Mouse (Mus musculus): ENCODE results near the gene Golga5. TPM values are rescaled to one million over a fixed set of nuclear protein-coding genes. Genes with fewer than 3 reads are reported as not detected.
A peak's percentile ranks its signal among the peaks of the same experiment; 100 is the strongest.

The Golga5 gene
- polyA plus RNA-seq, 1 experiment from 2014 or later, result 32.5 TPM

DNA sequence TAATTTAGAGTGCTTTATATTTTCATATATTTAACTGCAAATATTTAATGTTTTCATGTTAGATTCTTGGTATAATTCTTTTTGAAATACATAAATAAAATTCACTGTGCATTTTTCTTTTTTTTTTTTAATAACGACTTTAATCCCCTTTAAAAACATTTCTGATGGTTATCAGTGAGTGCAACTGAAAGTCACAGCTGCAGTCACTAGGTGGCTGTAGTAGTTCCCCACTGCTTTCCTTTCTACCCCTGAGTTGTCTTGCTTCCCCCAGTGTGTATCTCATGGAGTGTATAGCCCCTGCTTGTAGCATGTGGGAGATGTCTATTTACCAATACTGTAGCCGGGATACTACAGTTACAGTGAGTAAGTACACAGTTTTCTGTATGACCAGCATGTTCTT is 29.0 kb downstream of the Golga5 start:
- Histone ChIP-seq H3K4me3 (ENCODE audit: low read depth, low read length) (no peak overlapping the region), H3K9ac (ENCODE audit: low read length) (no peak overlapping the region), H3K27ac (ENCODE audit: low read depth, low read length) (no peak overlapping the region), H3K36me3 (ENCODE audit: control insufficient read depth, insufficient read depth, low read length) (no peaks in the 10 kb centered on the region; the same call in 1 of the 2 replicates), H3K9me3 (ENCODE audit: control insufficient read depth, low read length) (no peaks in the 10 kb centered on the region), H3K4me2 (ENCODE audit: low read depth, low read length, severe bottlenecking) (no peak overlapping the region), H3K27me3 (ENCODE audit: control insufficient read depth, insufficient read depth, low read length) (no peaks in the 10 kb centered on the region), H3K4me1 (replicated peaks; ENCODE audit: control insufficient read depth, insufficient read depth, low read length) (no peaks in the 10 kb centered on the region)
- DNase-seq (ENCODE audit: low spot score), result no peak
- no peak for ATAC-seq (replicated peaks; ENCODE audit: low FRiP score)
- WGBS, result 89% methylated on average over 2 of the region's 2 CpGs

GRCm38 (mm10) chr12:102498726-102499125 is 29.8 kb downstream of the Golga5 start:
- 69% methylated on average over 8 of the region's 8 CpGs for WGBS
- Histone ChIP-seq H3K4me2 (ENCODE audit: low read depth, low read length, severe bottlenecking) (no peak overlapping the region), H3K27me3 (ENCODE audit: control insufficient read depth, insufficient read depth, low read length) (no peaks in the 10 kb centered on the region), H3K27ac (ENCODE audit: low read depth, low read length) (no peak overlapping the region), H3K9me3 (ENCODE audit: control insufficient read depth, low read length) (no peaks in the 10 kb centered on the region), H3K9ac (ENCODE audit: low read length) (no peak overlapping the region), H3K36me3 (ENCODE audit: control insufficient read depth, insufficient read depth, low read length) (no peaks in the 10 kb centered on the region), H3K4me1 (replicated peaks; ENCODE audit: control insufficient read depth, insufficient read depth, low read length) (no peaks in the 10 kb centered on the region), H3K4me3 (ENCODE audit: low read depth, low read length) (no peak overlapping the region)
- no peak for ATAC-seq (replicated peaks; ENCODE audit: low FRiP score)
- no peak for DNase-seq (ENCODE audit: low spot score)

GRCm38 (mm10) chr12:102499210-102499609 is 30.3 kb downstream of the Golga5 start:
- Histone ChIP-seq H3K27ac (ENCODE audit: low read depth, low read length) (no peak overlapping the region), H3K36me3 (ENCODE audit: control insufficient read depth, insufficient read depth, low read length) (no peaks in the 10 kb centered on the region), H3K4me3 (ENCODE audit: low read depth, low read length) (no peak overlapping the region), H3K27me3 (ENCODE audit: control insufficient read depth, insufficient read depth, low read length) (no peaks in the 10 kb centered on the region), H3K9me3 (ENCODE audit: control insufficient read depth, low read length) (no peaks in the 10 kb centered on the region), H3K4me1 (replicated peaks; ENCODE audit: control insufficient read depth, insufficient read depth, low read length) (no peaks in the 10 kb centered on the region), H3K4me2 (ENCODE audit: low read depth, low read length, severe bottlenecking) (no peak overlapping the region), H3K9ac (ENCODE audit: low read length) (no peak overlapping the region)
- DNase-seq (ENCODE audit: low spot score) (no peak), ATAC-seq (replicated peaks; ENCODE audit: low FRiP score) (no peak)
- 91% methylated on average over 5 of the region's 5 CpGs for WGBS

DNA sequence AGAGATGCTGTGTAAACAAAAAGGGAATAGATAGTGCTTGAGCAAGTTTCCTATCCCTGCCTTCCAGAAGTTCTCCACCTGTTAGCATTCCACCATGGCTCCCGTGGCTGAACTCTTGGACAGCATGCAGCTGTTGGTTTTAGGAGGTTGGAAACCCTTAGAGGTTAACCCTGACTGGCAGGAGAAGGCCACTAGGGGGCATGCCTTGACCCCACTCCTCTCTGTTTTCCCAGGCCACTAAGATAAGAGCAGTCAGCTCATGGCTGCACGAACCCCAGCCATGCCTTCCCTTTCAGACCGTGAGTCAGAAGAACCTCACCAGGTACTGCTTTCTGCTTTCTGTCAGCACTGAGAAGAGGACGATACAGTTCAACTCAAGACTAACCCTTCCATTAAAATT is 30.8 kb downstream of the Golga5 start:
- ATAC-seq (replicated peaks; ENCODE audit: low FRiP score) (no peak), DNase-seq (ENCODE audit: low spot score) (no peak)
- 69% methylated on average over 4 of the region's 4 CpGs for WGBS

GRCm38 (mm10) chr12:102501038-102501437 is 32.1 kb downstream of the Golga5 start:
- H3K4me1 ChIP-seq (replicated peaks; ENCODE audit: control insufficient read depth, insufficient read depth, low read length), result no peaks in the 10 kb centered on the region
- WGBS, result 97% methylated on average over 2 of the region's 2 CpGs
- H3K9me3 ChIP-seq (ENCODE audit: control insufficient read depth, low read length), result no peaks in the 10 kb centered on the region
- DNase-seq (ENCODE audit: low spot score) (no peak), ATAC-seq (replicated peaks; ENCODE audit: low FRiP score) (no peak)
- H3K4me2 ChIP-seq (ENCODE audit: low read depth, low read length, severe bottlenecking), result no peak overlapping the region
- H3K36me3 ChIP-seq (ENCODE audit: control insufficient read depth, insufficient read depth, low read length), result no peaks in the 10 kb centered on the region
- H3K27me3 ChIP-seq (ENCODE audit: control insufficient read depth, insufficient read depth, low read length), result no peaks in the 10 kb centered on the region
- no peak overlapping the region for H3K4me3 ChIP-seq (ENCODE audit: low read depth, low read length)
- H3K9ac ChIP-seq (ENCODE audit: low read length), result no peak overlapping the region
- no peak overlapping the region for H3K27ac ChIP-seq (ENCODE audit: low read depth, low read length)

More for the DNA sequence above, 30.8 kb downstream of the Golga5 start:
- H3K4me1 ChIP-seq (replicated peaks; ENCODE audit: control insufficient read depth, insufficient read depth, low read length), result no peaks in the 10 kb centered on the region
- H3K9me3 ChIP-seq (ENCODE audit: control insufficient read depth, low read length), result no peaks in the 10 kb centered on the region
- H3K9ac ChIP-seq (ENCODE audit: low read length), result no peak overlapping the region
- no peak overlapping the region for H3K4me3 ChIP-seq (ENCODE audit: low read depth, low read length)
- H3K27me3 ChIP-seq (ENCODE audit: control insufficient read depth, insufficient read depth, low read length), result no peaks in the 10 kb centered on the region
- H3K4me2 ChIP-seq (ENCODE audit: low read depth, low read length, severe bottlenecking), result no peak overlapping the region
- no peak overlapping the region for H3K27ac ChIP-seq (ENCODE audit: low read depth, low read length)
- no peaks in the 10 kb centered on the region for H3K36me3 ChIP-seq (ENCODE audit: control insufficient read depth, insufficient read depth, low read length)

- DNase-seq (ENCODE audit: low spot score), result no peak
- H3K4me3 ChIP-seq (ENCODE audit: low read depth, low read length), result no peak overlapping the region
- H3K27me3 ChIP-seq (ENCODE audit: control insufficient read depth, insufficient read depth, low read length), result no peaks in the 10 kb centered on the region
- H3K4me1 ChIP-seq (replicated peaks; ENCODE audit: control insufficient read depth, insufficient read depth, low read length), result no peaks in the 10 kb centered on the region
- H3K36me3 ChIP-seq (ENCODE audit: control insufficient read depth, insufficient read depth, low read length), result no peaks in the 10 kb centered on the region
- WGBS, result 84% methylated on average over 8 of the region's 8 CpGs
- no peak overlapping the region for H3K27ac ChIP-seq (ENCODE audit: low read depth, low read length)
- no peak overlapping the region for H3K4me2 ChIP-seq (ENCODE audit: low read depth, low read length, severe bottlenecking)
- no peak overlapping the region for H3K9ac ChIP-seq (ENCODE audit: low read length)
- ATAC-seq (replicated peaks; ENCODE audit: low FRiP score), result no peak
- H3K9me3 ChIP-seq (ENCODE audit: control insufficient read depth, low read length), result no peaks in the 10 kb centered on the region
Observed at GRCm38 (mm10) chr12:102501848-102502595, 33.1 kb downstream of the Golga5 start.

DNA sequence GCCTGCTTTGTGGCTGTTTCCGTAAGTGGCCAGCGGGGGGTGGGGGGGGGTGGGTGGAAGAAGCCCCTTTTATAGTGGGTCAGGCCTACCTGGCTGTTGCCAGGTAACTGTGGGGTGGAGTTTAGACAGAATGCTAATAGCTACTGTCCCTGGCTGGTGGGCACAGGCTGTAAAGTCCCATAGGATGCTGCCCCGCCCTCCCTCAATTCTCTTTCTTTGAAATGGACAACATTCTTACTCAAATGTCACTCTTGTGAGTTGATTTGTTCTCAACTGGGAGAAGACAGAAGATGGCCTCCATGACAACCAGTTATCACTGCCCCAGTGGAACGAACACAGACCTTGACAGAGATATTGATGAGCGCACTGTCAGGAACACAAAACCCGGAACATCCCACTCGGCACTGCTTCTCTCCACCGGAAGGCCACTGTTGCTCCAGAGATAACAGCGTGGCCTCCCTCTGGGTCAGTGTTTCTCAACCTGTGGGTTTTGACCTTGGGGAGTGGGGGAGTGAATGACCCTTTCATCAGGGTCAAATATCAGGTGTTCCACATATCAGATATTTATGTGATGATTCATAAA is 36.3 kb downstream of the Golga5 start:
- Histone ChIP-seq H3K9ac (ENCODE audit: low read length) (no peak overlapping the region), H3K9me3 (ENCODE audit: control insufficient read depth, low read length) (no peaks in the 10 kb centered on the region), H3K4me2 (ENCODE audit: low read depth, low read length, severe bottlenecking) (no peak overlapping the region), H3K4me3 (ENCODE audit: low read depth, low read length) (no peak overlapping the region), H3K36me3 (ENCODE audit: control insufficient read depth, insufficient read depth, low read length) (no peaks in the 10 kb centered on the region), H3K27me3 (ENCODE audit: control insufficient read depth, insufficient read depth, low read length) (no peaks in the 10 kb centered on the region), H3K4me1 (replicated peaks; ENCODE audit: control insufficient read depth, insufficient read depth, low read length) (no peaks in the 10 kb centered on the region), H3K27ac (ENCODE audit: low read depth, low read length) (no peak overlapping the region)
- DNase-seq (ENCODE audit: low spot score) (no peak), ATAC-seq (replicated peaks; ENCODE audit: low FRiP score) (no peak)
- WGBS, result 78% methylated on average over 9 of the region's 9 CpGs

DNA sequence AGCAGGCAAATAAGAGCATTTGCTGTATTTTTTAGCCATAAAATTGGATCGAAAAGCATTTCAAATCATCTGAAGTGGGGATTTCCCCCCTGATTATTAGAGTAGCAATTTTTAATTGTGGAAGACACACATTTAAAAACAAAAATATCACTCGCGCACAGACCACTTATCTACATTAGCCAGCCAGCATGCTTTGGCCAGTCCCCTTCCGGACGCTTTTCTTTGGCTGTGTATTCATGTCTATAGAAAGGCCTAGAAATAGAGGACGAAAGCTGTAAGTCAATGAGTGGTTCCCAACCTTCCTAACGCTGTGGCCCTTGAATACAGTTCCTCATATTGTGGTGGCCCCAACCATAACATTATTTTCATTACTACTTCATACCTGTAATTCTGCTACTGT is 37.0 kb downstream of the Golga5 start:
- WGBS, result 90% methylated on average over 7 of the region's 7 CpGs
- no peak for DNase-seq (ENCODE audit: low spot score)

DNA sequence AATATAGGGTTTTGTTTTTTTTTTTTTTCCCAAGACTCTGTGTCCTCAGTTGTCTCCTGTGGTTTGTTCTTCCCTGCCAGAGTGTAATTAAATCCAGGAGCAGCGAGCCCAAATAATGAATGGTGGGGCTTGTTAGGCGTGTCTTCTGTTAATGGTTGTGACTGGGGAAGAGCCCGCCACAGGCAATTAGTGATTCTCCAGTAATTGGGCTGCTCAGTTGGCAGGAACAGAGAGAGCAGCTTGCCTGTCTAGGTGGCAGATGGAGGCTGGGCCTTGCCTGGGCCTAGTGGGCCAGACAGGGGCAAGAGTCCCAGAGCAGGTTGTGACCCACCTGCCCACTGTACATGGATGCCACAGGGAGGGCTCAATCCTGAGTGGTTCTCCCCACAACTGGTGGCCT is 42.4 kb downstream of the Golga5 start:
- H3K4me1 ChIP-seq (replicated peaks; ENCODE audit: control insufficient read depth, insufficient read depth, low read length), result no peaks in the 10 kb centered on the region; the same call in 1 of the 2 replicates
- 20% methylated on average over 3 of the region's 3 CpGs for WGBS
- no peak overlapping the region for H3K4me3 ChIP-seq (ENCODE audit: low read depth, low read length)
- DNase-seq (ENCODE audit: low spot score) (peak; percentile 73), ATAC-seq (replicated peaks; ENCODE audit: low FRiP score) (peak; percentile 89)
- no peaks in the 10 kb centered on the region for H3K36me3 ChIP-seq (ENCODE audit: control insufficient read depth, insufficient read depth, low read length)
- no peaks in the 10 kb centered on the region for H3K9me3 ChIP-seq (ENCODE audit: control insufficient read depth, low read length)
- no peak overlapping the region for H3K9ac ChIP-seq (ENCODE audit: low read length)
- H3K27ac ChIP-seq (ENCODE audit: low read depth, low read length), result no peak overlapping the region
- H3K27me3 ChIP-seq (ENCODE audit: control insufficient read depth, insufficient read depth, low read length), result no peaks in the 10 kb centered on the region
- no peak overlapping the region for H3K4me2 ChIP-seq (ENCODE audit: low read depth, low read length, severe bottlenecking)

More for the DNA sequence above, 37.0 kb downstream of the Golga5 start:
- Histone ChIP-seq H3K4me3 (ENCODE audit: low read depth, low read length) (no peak overlapping the region), H3K4me1 (replicated peaks; ENCODE audit: control insufficient read depth, insufficient read depth, low read length) (no peaks in the 10 kb centered on the region), H3K9ac (ENCODE audit: low read length) (no peak overlapping the region), H3K27ac (ENCODE audit: low read depth, low read length) (no peak overlapping the region), H3K4me2 (ENCODE audit: low read depth, low read length, severe bottlenecking) (no peak overlapping the region), H3K9me3 (ENCODE audit: control insufficient read depth, low read length) (no peaks in the 10 kb centered on the region), H3K36me3 (ENCODE audit: control insufficient read depth, insufficient read depth, low read length) (no peaks in the 10 kb centered on the region), H3K27me3 (ENCODE audit: control insufficient read depth, insufficient read depth, low read length) (no peaks in the 10 kb centered on the region)
- ATAC-seq (replicated peaks; ENCODE audit: low FRiP score), result no peak

All from forebrain, embryonic 11.5 days (tissue).